Mouse (Mus musculus) heart, postnatal 10 days (tissue): ENCODE results near the gene Xpr1. TPM values are rescaled to one million over a fixed set of nuclear protein-coding genes. Genes with fewer than 3 reads are reported as not detected.

Source experiments
- DNase-seq, 2 experiments: peaks; one replicate each; pipeline ENCODE4 v3.0.0; 2021
- intact Hi-C: fragments of 180-260 bp; cut with DNase I; formaldehyde crosslinking; loops from one replicate; pipeline ENCODE4 v1.15.1; 2025
- microRNA-seq, 2 experiments: library from miRNA; unstranded; fragments of <30 nt; microRNA quantifications; one replicate each; pipeline ENCODE4 v1.2.0; 2022
- total RNA-seq, 2 experiments: library from RNA; stranded (reverse); gene quantifications; 2 replicates each; pipeline ENCODE4 v1.2.3; 2021

Xpr1 gene
- total RNA-seq, 2 experiments from 2014 or later, result 38.5 to 39.0 TPM

GRCm38 (mm10) chr1:155233931-155234607 lies 183.1 kb downstream of the Xpr1 start:
- intact Hi-C loops, result loop anchor here (5.0 kb wide), 1 partner anchor 293 kb away; no protein-coding TSS in a partner anchor
- DNase-seq, result peak; percentile 89 to 90

- intact Hi-C loops, result loop anchor here (5.0 kb wide), 1 partner anchor 294 kb away; no protein-coding TSS in a partner anchor
- no peak for DNase-seq
Measured at GRCm38 (mm10) chr1:155233378-155233777, 183.8 kb downstream of the Xpr1 start.

- intact Hi-C loops, result loop anchor here (5.0 kb wide), 1 partner anchor 295 kb away; no protein-coding TSS in a partner anchor
- DNase-seq, result no peak
Measured at GRCm38 (mm10) chr1:155232786-155233185, 184.4 kb downstream of the Xpr1 start.

- DNase-seq, result no peak
- intact Hi-C loops, result loop anchor here (5.0 kb wide), 1 partner anchor 295 kb away; no protein-coding TSS in a partner anchor
Measured at GRCm38 (mm10) chr1:155232385-155232784, 184.8 kb downstream of the Xpr1 start.

- peak; percentile 81 for DNase-seq
- intact Hi-C loops, result loop anchor here (5.0 kb wide), 1 partner anchor 298 kb away; no protein-coding TSS in a partner anchor
Measured at GRCm38 (mm10) chr1:155229464-155230411, 187.5 kb downstream of the Xpr1 start.

Small RNA genes lying within 50 kb of the gene (microRNA-seq; reads per million reads assigned to microRNA genes)
- gene Gm22569, result 0 reads per million in 2 experiments

Other genes with a start within 250 kb of the Xpr1 start
- gene BC034090, start 173.0 kb downstream of the Xpr1 start, total RNA-seq, result 10 to 100 TPM; 53.6 to 56.7 TPM
- 10 to 100 TPM; 63.4 to 64.7 TPM for gene Acbd6, start 140.7 kb upstream of the Xpr1 start, total RNA-seq